Comparison of ENCODE assay signal across 8 mouse cellular contexts in the genomic region with DNA sequence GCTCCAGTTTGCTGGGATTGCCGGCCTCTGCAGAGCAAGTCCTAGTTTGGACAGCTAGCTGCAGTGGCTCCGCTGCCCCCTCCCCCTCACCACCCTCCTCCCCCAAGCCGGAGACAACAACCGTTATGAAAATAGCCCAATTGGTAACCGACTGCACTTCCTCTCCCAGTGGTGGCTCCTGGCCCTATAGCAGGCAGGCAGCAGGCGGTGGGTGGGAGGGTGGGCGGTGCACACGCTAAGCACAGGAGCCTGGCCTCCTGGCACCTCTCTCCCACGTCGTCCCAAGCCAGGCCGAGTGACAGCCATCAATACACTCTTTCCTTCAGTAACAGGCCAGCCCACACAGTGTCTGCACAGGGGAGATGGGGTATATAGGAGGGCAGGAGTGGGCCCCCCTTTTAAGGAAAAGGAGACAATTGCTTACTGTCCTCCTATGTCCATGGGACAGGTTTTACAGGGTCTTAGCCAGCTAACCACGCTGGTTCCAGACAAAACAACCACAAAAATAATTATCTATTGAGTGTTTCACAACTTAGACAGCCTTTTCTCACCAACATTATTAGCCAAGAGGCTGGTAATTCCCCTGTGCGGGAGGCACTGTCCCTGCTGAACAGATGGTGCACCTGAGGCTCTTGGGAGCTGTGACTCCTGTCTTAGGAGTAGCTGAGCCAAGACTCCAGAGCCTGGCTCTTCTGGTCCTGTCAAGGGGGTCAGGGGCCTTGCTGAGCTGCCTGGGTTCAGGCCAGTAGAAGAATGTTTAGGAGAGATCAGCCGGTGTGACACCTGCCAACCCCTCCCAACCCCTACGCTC. TPM values are rescaled to one million over a fixed set of nuclear protein-coding genes. Genes with fewer than 3 reads are reported as not detected.
A peak's percentile ranks its signal among the peaks of the same experiment; 100 is the strongest.
DNase-seq lines count a peak whose midpoint lies in the region; ATAC-seq and TF ChIP-seq lines count a peak whose summit lies in the region.

No protein-coding gene starts in this region.

- no peak overlapping the region for H3K4me3 ChIP-seq in intestine, embryonic 15.5 days (replicated peaks)
- H3K4me3 ChIP-seq in lung, embryonic 15.5 days = peak overlapping the region; percentile 19
- peak overlapping the region; percentile 36 for H3K4me3 ChIP-seq in olfactory bulb, adult 2 months (ENCODE audit: insufficient read depth, low read depth, low read length)

- TF ChIP-seq POLR2A in olfactory bulb, adult 2 months (IDR thresholded peaks at IDR 0.05; ENCODE audit: insufficient read depth, low read depth, low read length) = no peak

- no peaks in the 10 kb centered on the region for H3K27me3 ChIP-seq in intestine, embryonic 15.5 days (replicated peaks)
- no peaks in the 10 kb centered on the region for H3K27me3 ChIP-seq in lung, embryonic 15.5 days

- no peak for DNase-seq in frontal cortex, postnatal 10 days (ENCODE audit: low spot score in 2 of 2)
- peak; percentile 92 for DNase-seq in cerebellum, adult 9-10 months
- peak; percentile 83 for DNase-seq in gonadal fat pad, adult 2 months (ENCODE audit: low read depth)
- no peak for DNase-seq in right cerebral cortex, postnatal 4 days

- WGBS in intestine, embryonic 15.5 days = 18% methylated on average over 15 of the region's 15 CpGs
- 15% methylated on average over 15 of the region's 15 CpGs for WGBS in lung, embryonic 15.5 days
- 12% methylated on average over 15 of the region's 15 CpGs for WGBS in olfactory bulb, adult 2 months

- peak; percentile 39 for ATAC-seq in frontal cortex, adult (ENCODE audit: low TSS enrichment)
- peak; percentile 58 for ATAC-seq in intestine, embryonic 15.5 days
- ATAC-seq in lung, embryonic 15.5 days (ENCODE audit: borderline replicate concordance, extremely low read depth, low FRiP score, low TSS enrichment) = peak; percentile 64

- H3K36me3 ChIP-seq in intestine, embryonic 15.5 days = no peaks in the 10 kb centered on the region
- H3K36me3 ChIP-seq in lung, embryonic 15.5 days = no peaks in the 10 kb centered on the region

- peak overlapping the region; percentile 22 for H3K9ac ChIP-seq in intestine, embryonic 15.5 days
- H3K9ac ChIP-seq in lung, embryonic 15.5 days = peak overlapping the region; percentile 13; the same call in 1 of the 2 replicates

- H3K4me1 ChIP-seq in intestine, embryonic 15.5 days (replicated peaks) = peaks cover 67% of the 10 kb centered on the region
- H3K4me1 ChIP-seq in lung, embryonic 15.5 days = peaks cover 69% of the 10 kb centered on the region
- H3K4me1 ChIP-seq in olfactory bulb, adult 2 months (ENCODE audit: control insufficient read depth, insufficient read depth, low read length) = peaks cover 54% of the 10 kb centered on the region

- peak overlapping the region; percentile 75 for H3K27ac ChIP-seq in intestine, embryonic 15.5 days
- H3K27ac ChIP-seq in lung, embryonic 15.5 days = peak overlapping the region; percentile 87
- peak overlapping the region; percentile 85 for H3K27ac ChIP-seq in olfactory bulb, adult 2 months (ENCODE audit: insufficient read depth, low read depth, low read length)

- H3K9me3 ChIP-seq in intestine, embryonic 15.5 days = no peaks in the 10 kb centered on the region
- no peaks in the 10 kb centered on the region for H3K9me3 ChIP-seq in lung, embryonic 15.5 days

- H3K4me2 ChIP-seq in intestine, embryonic 15.5 days (replicated peaks) = peak overlapping the region; percentile 48
- H3K4me2 ChIP-seq in lung, embryonic 15.5 days = peak overlapping the region; percentile 52

- no peak for TF ChIP-seq CTCF in olfactory bulb, adult 2 months (IDR thresholded peaks at IDR 0.05; ENCODE audit: insufficient read depth, low read depth, low read length)

RNA-seq across cellular contexts. Expression of a gene that starts 5.0 kb away (rescaled TPM):
- polyA plus RNA-seq in gonadal fat pad, adult 2 months (2012; rRNA removed) = 0.05 TPM in 1 of 2 replicates, not detected in the other
- polyA plus RNA-seq in intestine, embryonic 15.5 days (2015; fragmentation: Nextera tagmentation; extraction: Ambion mirVana) = 0.44 and 0.73 TPM in 2 replicates
- polyA plus RNA-seq in lung, embryonic 15.5 days (2015; fragmentation: Nextera tagmentation; extraction: Ambion mirVana) = 0.35 and 0.75 TPM in 2 replicates
- polyA plus RNA-seq in olfactory bulb, adult 2 months (2012; ENCODE audit: insufficient read depth, insufficient read length, low replicate concordance, missing spikeins) = not detected in 2 replicates

RNA-seq across cellular contexts. Expression of a gene that starts 18.4 kb away (rescaled TPM):
- 11.6 and 18.6 TPM in 2 replicates for polyA plus RNA-seq in gonadal fat pad, adult 2 months (2012; rRNA removed)
- 534 and 652 TPM in 2 replicates for polyA plus RNA-seq in intestine, embryonic 15.5 days (2015; fragmentation: Nextera tagmentation; extraction: Ambion mirVana)
- polyA plus RNA-seq in lung, embryonic 15.5 days (2015; fragmentation: Nextera tagmentation; extraction: Ambion mirVana) = 858 and 992 TPM in 2 replicates
- not detected in 2 replicates for polyA plus RNA-seq in olfactory bulb, adult 2 months (2012; ENCODE audit: insufficient read depth, insufficient read length, low replicate concordance, missing spikeins)

RNA-seq across cellular contexts. Expression of a gene that starts 23.4 kb away (rescaled TPM):
- 0.26 and 0.27 TPM in 2 replicates for polyA plus RNA-seq in gonadal fat pad, adult 2 months (2012; rRNA removed)
- 0.23 and 0.25 TPM in 2 replicates for polyA plus RNA-seq in intestine, embryonic 15.5 days (2015; fragmentation: Nextera tagmentation; extraction: Ambion mirVana)
- polyA plus RNA-seq in lung, embryonic 15.5 days (2015; fragmentation: Nextera tagmentation; extraction: Ambion mirVana) = 0.14 TPM in 1 of 2 replicates, not detected in the other
- not detected in 2 replicates for polyA plus RNA-seq in olfactory bulb, adult 2 months (2012; ENCODE audit: insufficient read depth, insufficient read length, low replicate concordance, missing spikeins)

RNA-seq across cellular contexts. Expression of a gene that starts 25.2 kb away (rescaled TPM):
- polyA plus RNA-seq in gonadal fat pad, adult 2 months (2012; rRNA removed) = 84.2 and 91.6 TPM in 2 replicates
- 60.3 and 76.1 TPM in 2 replicates for polyA plus RNA-seq in intestine, embryonic 15.5 days (2015; fragmentation: Nextera tagmentation; extraction: Ambion mirVana)
- polyA plus RNA-seq in lung, embryonic 15.5 days (2015; fragmentation: Nextera tagmentation; extraction: Ambion mirVana) = 52.3 and 54.0 TPM in 2 replicates
- 328 TPM in 1 of 2 replicates, not detected in the other for polyA plus RNA-seq in olfactory bulb, adult 2 months (2012; ENCODE audit: insufficient read depth, insufficient read length, low replicate concordance, missing spikeins)

Comparison
In these comparisons a context has a peak if more than half of its experiments do, and no peak if none do; other contexts are left out.
1. DNase-seq: peak in cerebellum, adult 9-10 months (single experiment) and gonadal fat pad, adult 2 months (single experiment); none in frontal cortex, postnatal 10 days (0 of 2) and right cerebral cortex, postnatal 4 days (single experiment).
2. RNA of a gene that starts 18.4 kb away (polyA plus RNA-seq): 858 to 992 TPM in lung, embryonic 15.5 days and 534 to 652 TPM in intestine, embryonic 15.5 days; 11.6 to 18.6 TPM in gonadal fat pad, adult 2 months and not detected in olfactory bulb, adult 2 months; every median in the first group is over 10 times any median in the second.
3. Peak in every context shown above with its lines, with median percentiles within 50 percentile points of each other: ATAC-seq and H3K27ac ChIP-seq.